Mouse (Mus musculus) inflammation-experienced regulatory T-cells, adult 6 months (primary cell): ENCODE data around the gene Gm10160. TPM values are rescaled to one million over a fixed set of nuclear protein-coding genes. Genes with fewer than 3 reads are reported as not detected.

Experiments
- ATAC-seq: one replicate; pipeline ENCODE4 v1.8.0; 2017
- polyA plus RNA-seq, 3 experiments: library from polyadenylated mRNA; unstranded; fragments of 100-300 nt; shearing (Covaris generic); gene quantifications; one replicate each; pipeline ENCODE4 v1.2.1; 2017

Gm10160 gene
- polyA plus RNA-seq, 3 experiments from 2014 or later: not detected

DNA sequence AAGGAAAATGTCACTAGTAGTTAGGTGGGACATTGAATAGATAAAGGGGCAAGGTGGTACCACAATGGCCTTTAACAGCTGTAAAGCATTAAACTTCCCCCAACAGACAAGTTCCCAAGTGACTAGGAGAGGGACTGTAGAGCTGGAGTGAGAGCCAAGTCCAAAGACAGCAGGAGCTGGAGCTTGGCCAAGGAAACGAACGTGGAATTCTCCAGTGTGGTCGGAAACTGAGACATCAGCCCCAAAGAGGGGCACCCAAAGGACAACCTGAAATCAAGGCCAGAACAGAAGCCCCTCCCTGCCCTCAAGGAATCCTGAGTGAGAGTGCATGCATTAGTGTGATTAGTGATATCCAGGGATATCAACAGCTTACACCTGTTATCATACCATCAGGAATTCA is 30.2 kb downstream of the Gm10160 start:
- no peak for ATAC-seq

GRCm38 (mm10) chr7:81824906-81825305 is 30.7 kb downstream of the Gm10160 start:
- no peak for ATAC-seq

DNA sequence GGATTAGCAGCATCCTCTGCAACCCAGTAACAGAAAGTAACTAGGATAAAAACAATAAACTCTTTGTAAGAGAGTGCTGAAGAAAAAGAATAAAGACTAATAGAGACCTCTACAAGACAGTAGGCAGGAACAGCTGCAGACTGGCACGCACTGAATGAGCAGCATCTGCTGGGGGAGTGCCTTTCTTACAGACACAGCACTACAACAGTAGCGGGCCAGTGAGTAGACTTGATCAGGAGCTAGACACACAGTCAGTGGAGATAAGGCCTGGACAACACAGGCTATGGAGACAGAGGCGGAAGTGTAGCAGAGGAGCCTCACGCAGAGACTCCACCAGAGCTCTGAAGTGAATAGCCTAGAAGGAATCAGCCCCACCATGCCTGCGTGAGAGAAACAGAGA is 49.5 kb downstream of the Gm10160 start:
- ATAC-seq: no peak

Other genes with a start within 250 kb of the Gm10160 start
- gene Homer2, start 148.3 kb downstream of the Gm10160 start, polyA plus RNA-seq: under 1 TPM in 1 of 3 experiments, not detected in 2; 0.47 TPM
- gene Ramac, start 92.9 kb downstream of the Gm10160 start, polyA plus RNA-seq: 100 to 1,000 TPM; 153 to 159 (median 158) TPM
- 10 to 100 TPM; 62.7 to 70.5 (median 68.8) TPM for gene 3110040N11Rik, start 66.3 kb downstream of the Gm10160 start, polyA plus RNA-seq
- 10 to 100 TPM; 13.9 to 23.0 (median 16.8) TPM for gene Btbd1, start 26.4 kb downstream of the Gm10160 start, polyA plus RNA-seq
- gene Tm6sf1, start 3.2 kb upstream of the Gm10160 start, polyA plus RNA-seq: 10 to 100 TPM in 2 of 3 experiments, 1 to 10 TPM in 1; 5.4 to 14.7 (median 10.2) TPM
- gene Hdgfl3, start 78.7 kb upstream of the Gm10160 start, polyA plus RNA-seq: 10 to 100 TPM in 2 of 3 experiments, 1 to 10 TPM in 1; 6.9 to 10.4 (median 10.1) TPM
- not detected for gene Bnc1, start 136.5 kb upstream of the Gm10160 start, polyA plus RNA-seq